Mouse (Mus musculus) small intestine, adult 2 months (tissue): ENCODE measurements at regions not wholly inside any gene's neighbourhood (a gene's known extent, or its start where the extent isn't known, plus 50 kb on each side); places are given as distances from the start of the nearest gene placed in this dataset.
A peak's percentile ranks its signal among the peaks of the same experiment; 100 is the strongest.

Source experiments
- H3K27ac ChIP-seq: fragments of 200-500 bp; 2 replicates; pipeline ENCODE4 v1.5.1; 2012; ENCODE audit warnings: low read depth, low read length, control low read depth, inconsistent platforms; ENCODE audit not compliant: insufficient read depth
- H3K27me3 ChIP-seq: fragments of 200-500 bp; 2 replicates; pipeline ENCODE4 v1.6.1; 2012; ENCODE audit warnings: mild to moderate bottlenecking, moderate library complexity, low read length, inconsistent platforms; ENCODE audit not compliant: control insufficient read depth, insufficient read depth
- H3K36me3 ChIP-seq: fragments of 200-500 bp; 2 replicates; pipeline ENCODE4 v1.6.1; 2012; ENCODE audit warnings: mild to moderate bottlenecking, low read length, control low read depth, inconsistent platforms; ENCODE audit not compliant: control insufficient read depth, insufficient read depth
- H3K4me1 ChIP-seq: fragments of 200-500 bp; 2 replicates; pipeline ENCODE4 v1.6.1; 2012; ENCODE audit warnings: low read length, inconsistent platforms, mixed read lengths; ENCODE audit not compliant: control insufficient read depth, insufficient read depth, insufficient read length
- H3K4me3 ChIP-seq: fragments of 200-500 bp; 2 replicates; pipeline ENCODE4 v1.5.1; 2012; ENCODE audit warnings: low read depth, mild to moderate bottlenecking, control low read depth, inconsistent platforms, low read length, moderate library complexity
- CTCF ChIP-seq: fragments of 200-500 bp; IDR thresholded peaks from 2 replicates; pipeline ENCODE4 v1.5.1; 2012; ENCODE audit warnings: low read depth, mild to moderate bottlenecking, control low read depth, inconsistent platforms, low read length, moderate library complexity, mixed read lengths; ENCODE audit not compliant: insufficient replicate concordance, insufficient read length; ENCODE audit errors: extremely low read depth
- POLR2A ChIP-seq: fragments of 200-500 bp; IDR thresholded peaks from 2 replicates; pipeline ENCODE4 v1.6.1; 2012; ENCODE audit warnings: low read depth, mild to moderate bottlenecking, control low read depth, inconsistent platforms, low read length, moderate library complexity
- WGBS: fragments of 180-500 bp; shearing (Covaris S2); methylation state at CpG from one replicate; pipeline ENCODE4 v1.1.7; 2018; 5-methylcytosine and 5-hydroxymethylcytosine counted together

GRCm38 (mm10) chr3:35688111-35688510 lies 65.8 kb upstream of the Atp11b start:
- WGBS = 22% methylated on average over 5 of the region's 5 CpGs
- no peak overlapping the region for H3K27ac ChIP-seq

DNA sequence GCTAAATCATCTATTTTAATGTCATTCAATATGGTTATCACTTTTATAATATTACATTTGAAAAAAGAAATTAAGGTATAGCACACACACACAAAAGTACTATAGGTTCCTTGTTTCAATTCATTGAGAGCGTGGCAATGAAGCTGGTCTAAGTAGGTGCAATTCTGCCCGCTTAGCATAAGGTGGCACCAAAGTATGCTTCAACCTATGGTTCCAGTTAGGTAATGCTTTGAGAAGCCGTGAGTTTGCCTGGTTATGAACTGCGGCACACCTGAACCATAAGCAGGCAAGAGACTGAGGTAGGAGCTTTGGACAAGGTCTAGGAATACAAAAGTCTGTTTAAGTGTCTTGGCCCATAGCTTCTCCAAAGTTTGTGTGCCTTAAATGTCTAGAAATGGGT lies 65.1 kb upstream of the Atp11b start:
- Histone ChIP-seq H3K27me3 (no peaks in the 10 kb centered on the region), H3K4me3 (no peak overlapping the region), H3K36me3 (no peaks in the 10 kb centered on the region), H3K27ac (no peak overlapping the region), H3K4me1 (peaks cover 4% of the 10 kb centered on the region; the same call in 1 of the 2 replicates)
- TF ChIP-seq POLR2A = no peak
- no peak for TF ChIP-seq CTCF
- WGBS = 3% methylated on average over 4 of the region's 4 CpGs

More at GRCm38 (mm10) chr3:35688111-35688510, 65.8 kb upstream of the Atp11b start:
- Histone ChIP-seq H3K4me1 (peaks cover 4% of the 10 kb centered on the region; the same call in 1 of the 2 replicates), H3K4me3 (no peak overlapping the region), H3K36me3 (no peaks in the 10 kb centered on the region), H3K27me3 (no peaks in the 10 kb centered on the region)
- TF ChIP-seq CTCF = no peak
- TF ChIP-seq POLR2A = no peak

DNA sequence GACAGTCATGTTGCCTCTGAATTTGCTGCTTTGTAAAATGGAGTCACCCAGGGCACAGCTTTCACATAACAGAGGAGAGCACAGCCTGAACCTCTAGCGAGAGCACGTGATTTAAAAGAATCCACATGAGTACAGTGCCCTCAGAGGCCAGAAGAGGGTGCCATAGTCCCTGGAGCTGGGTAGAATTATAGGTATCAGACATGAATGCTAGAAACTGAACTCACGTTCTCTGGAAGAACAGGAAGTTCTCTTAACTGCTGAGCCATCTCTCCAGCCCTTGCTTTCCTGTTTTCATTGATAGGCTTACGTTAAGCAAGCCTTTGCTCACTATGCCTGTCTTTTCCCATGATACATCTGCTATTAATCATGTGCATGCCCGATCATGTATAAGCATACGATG lies 60.9 kb upstream of the Atp11b start:
- H3K27me3 ChIP-seq = no peaks in the 10 kb centered on the region
- no peak overlapping the region for H3K4me3 ChIP-seq
- no peak overlapping the region for H3K27ac ChIP-seq
- H3K36me3 ChIP-seq = no peaks in the 10 kb centered on the region
- no peaks in the 10 kb centered on the region for H3K4me1 ChIP-seq
- WGBS = 23% methylated on average over 6 of the region's 6 CpGs
- TF ChIP-seq POLR2A (no peak), CTCF (peak; percentile 57; the same call in 1 of the 2 replicates)

GRCm38 (mm10) chr3:35693551-35693950 lies 60.4 kb upstream of the Atp11b start:
- WGBS = 80% methylated on average over 12 of the region's 12 CpGs
- H3K27ac ChIP-seq = no peak overlapping the region
- no peak overlapping the region for H3K4me3 ChIP-seq
- no peaks in the 10 kb centered on the region for H3K4me1 ChIP-seq
- no peaks in the 10 kb centered on the region for H3K36me3 ChIP-seq
- TF ChIP-seq CTCF (no peak), POLR2A (no peak)
- no peaks in the 10 kb centered on the region for H3K27me3 ChIP-seq

- Histone ChIP-seq H3K27ac (no peak overlapping the region), H3K4me3 (no peak overlapping the region), H3K4me1 (peaks cover 2% of the 10 kb centered on the region; the same call in 1 of the 2 replicates), H3K27me3 (no peaks in the 10 kb centered on the region), H3K36me3 (no peaks in the 10 kb centered on the region)
- TF ChIP-seq POLR2A = no peak
- TF ChIP-seq CTCF = no peak
- whole genome bisulfite sequencing = 78% methylated on average over 4 of the region's 4 CpGs
Measured at GRCm38 (mm10) chr3:35694241-35694640, 59.7 kb upstream of the Atp11b start.

- H3K27ac ChIP-seq = no peak overlapping the region
- TF ChIP-seq POLR2A (no peak), CTCF (no peak)
Measured at GRCm38 (mm10) chr3:35695859-35696258, 58.0 kb upstream of the Atp11b start.

DNA sequence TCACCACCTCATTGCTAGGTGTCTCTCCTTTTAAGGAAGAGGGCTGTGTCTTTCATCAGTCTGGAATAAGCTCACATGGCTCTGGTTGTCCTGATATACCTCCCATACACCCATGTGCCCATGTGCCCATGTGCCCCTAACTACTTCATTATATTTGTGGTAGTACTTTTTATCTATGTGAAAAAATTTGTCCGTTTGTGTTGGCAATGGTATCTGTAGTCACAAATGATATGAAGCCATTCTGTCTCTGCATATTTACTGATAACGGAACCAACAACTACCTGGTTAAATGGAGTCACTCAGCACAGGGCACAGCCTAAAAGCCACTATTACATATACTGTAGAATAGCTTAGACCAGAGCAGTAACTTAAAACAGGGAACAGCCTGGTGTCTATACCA lies 54.6 kb upstream of the Atp11b start:
- Histone ChIP-seq H3K27ac (peak overlapping the region; percentile 68), H3K4me3 (no peak overlapping the region), H3K4me1 (peaks cover 17% of the 10 kb centered on the region; the same call in 1 of the 2 replicates), H3K36me3 (no peaks in the 10 kb centered on the region), H3K27me3 (no peaks in the 10 kb centered on the region)
- TF ChIP-seq CTCF = no peak
- WGBS = 71% methylated on average over 2 of the region's 2 CpGs

More at GRCm38 (mm10) chr3:35695859-35696258, 58.0 kb upstream of the Atp11b start:
- WGBS = 29% methylated on average over 3 of the region's 3 CpGs
- Histone ChIP-seq H3K27me3 (no peaks in the 10 kb centered on the region), H3K4me1 (peaks cover 4% of the 10 kb centered on the region; the same call in 1 of the 2 replicates), H3K4me3 (no peak overlapping the region), H3K36me3 (no peaks in the 10 kb centered on the region)

DNA sequence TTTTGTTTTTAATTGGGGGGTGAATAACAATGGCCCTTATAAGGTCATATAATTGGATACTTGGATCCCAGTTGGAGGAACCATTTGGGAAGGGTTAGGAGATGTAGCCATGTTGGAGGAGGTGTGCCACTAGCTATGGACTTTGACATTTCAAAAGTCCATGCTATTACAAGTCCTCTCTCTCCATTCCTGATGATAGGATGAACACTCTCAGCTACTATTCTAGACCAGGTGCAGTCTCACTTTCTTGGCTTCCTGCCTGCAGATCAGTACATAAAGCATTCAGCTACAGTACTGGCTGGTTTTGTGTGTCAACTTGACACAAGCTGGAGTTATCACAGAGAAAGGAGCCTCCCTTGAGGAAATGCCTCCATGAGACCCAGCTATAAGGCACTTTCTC lies 53.9 kb upstream of the Atp11b start:
- Histone ChIP-seq H3K4me3 (no peak overlapping the region), H3K4me1 (peaks cover 20% of the 10 kb centered on the region; the same call in 1 of the 2 replicates), H3K36me3 (no peaks in the 10 kb centered on the region), H3K27me3 (no peaks in the 10 kb centered on the region), H3K27ac (peak overlapping the region; percentile 68; the same call in 1 of the 2 replicates)
- TF ChIP-seq POLR2A (no peak), CTCF (no peak)
